Mouse (Mus musculus): ENCODE measurements at regions not wholly inside any gene's neighbourhood (a gene's known extent, or its start where the extent isn't known, plus 50 kb on each side); places are given as distances from the start of the nearest gene placed in this dataset.

DNA sequence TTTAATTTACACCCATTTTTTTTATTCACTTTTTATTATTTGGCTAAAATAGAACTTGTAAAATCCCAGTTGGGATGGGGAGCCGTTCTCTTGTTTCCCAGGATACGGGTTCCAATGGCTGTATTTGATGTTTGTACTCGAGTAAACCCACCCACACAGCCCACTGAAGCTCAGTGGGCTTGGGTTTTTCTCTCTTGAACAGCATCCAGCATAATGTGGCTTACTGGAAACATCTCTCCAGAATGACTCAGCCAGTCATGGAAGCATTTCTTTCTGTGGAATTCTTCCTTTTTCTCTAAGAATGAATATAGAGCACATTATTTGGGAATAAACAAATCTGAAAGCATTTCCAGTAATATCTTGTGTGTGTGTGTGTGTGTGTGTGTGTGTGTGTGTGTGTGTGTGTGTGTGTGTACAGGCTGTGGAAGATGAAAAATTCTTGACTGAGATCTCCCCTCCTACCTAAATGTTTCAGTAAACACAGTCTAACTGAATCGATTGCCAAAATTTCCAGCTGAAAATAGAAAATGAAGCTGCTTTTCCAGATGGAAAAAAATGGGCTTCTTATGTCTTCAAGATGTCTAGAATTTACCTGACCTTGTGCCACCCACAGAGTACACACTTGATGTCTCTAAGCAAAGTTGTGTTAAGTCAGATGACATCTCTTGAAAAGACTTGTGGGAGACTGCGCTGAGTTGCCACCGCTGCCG lies 205.3 kb upstream of the Krr1 start:
- no peak overlapping the region for H3K4me2 ChIP-seq

DNA sequence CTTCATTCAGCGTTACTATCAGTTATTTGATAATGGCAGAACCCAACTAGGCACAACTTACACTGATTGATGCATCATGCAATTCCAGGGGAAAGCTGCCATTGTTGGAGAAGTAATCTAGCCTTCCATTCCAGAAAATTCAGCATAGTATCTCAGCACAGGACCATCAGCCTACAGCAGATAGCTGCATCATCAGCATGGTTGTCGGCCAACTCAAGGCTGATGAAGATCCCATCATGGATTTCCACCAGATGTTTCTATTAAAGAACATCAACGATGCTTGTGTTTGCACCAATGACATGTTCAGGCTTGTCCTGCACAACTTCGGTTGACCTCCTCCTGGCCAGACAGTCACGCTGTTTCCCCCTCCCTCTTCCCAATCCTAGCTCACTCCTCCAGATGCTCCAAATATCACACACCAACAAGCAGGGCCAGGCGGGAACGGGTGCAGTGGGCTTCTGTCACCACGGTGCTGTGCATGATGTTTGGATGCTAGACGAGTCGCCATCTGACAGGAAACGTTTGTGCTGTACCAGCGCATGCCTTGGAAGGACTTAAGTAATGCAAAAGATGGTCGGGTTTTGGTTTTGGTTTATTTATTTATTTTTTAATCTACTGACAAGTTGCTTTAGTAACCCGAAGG lies 204.5 kb upstream of the Krr1 start:
- H3K36me3 ChIP-seq (replicated peaks): no peaks in the 10 kb centered on the region
- H3K4me2 ChIP-seq: no peak overlapping the region
- H3K4me1 ChIP-seq: no peaks in the 10 kb centered on the region
- H3K27me3 ChIP-seq (replicated peaks): no peaks in the 10 kb centered on the region
- no peak overlapping the region for H3K27ac ChIP-seq
- ATAC-seq (replicated peaks): no peak
- H3K4me3 ChIP-seq: no peak overlapping the region
- WGBS: 94% methylated on average over 14 of the region's 14 CpGs
- no peaks in the 10 kb centered on the region for H3K9me3 ChIP-seq
- no peak overlapping the region for H3K9ac ChIP-seq

More for the DNA sequence above, 205.3 kb upstream of the Krr1 start:
- ATAC-seq (replicated peaks): no peak
- Histone ChIP-seq H3K9ac (no peak overlapping the region), H3K4me3 (no peak overlapping the region), H3K36me3 (replicated peaks) (no peaks in the 10 kb centered on the region), H3K9me3 (no peaks in the 10 kb centered on the region), H3K4me1 (no peaks in the 10 kb centered on the region), H3K27me3 (replicated peaks) (no peaks in the 10 kb centered on the region), H3K27ac (no peak overlapping the region)
- 89% methylated on average over 7 of the region's 7 CpGs for WGBS

DNA sequence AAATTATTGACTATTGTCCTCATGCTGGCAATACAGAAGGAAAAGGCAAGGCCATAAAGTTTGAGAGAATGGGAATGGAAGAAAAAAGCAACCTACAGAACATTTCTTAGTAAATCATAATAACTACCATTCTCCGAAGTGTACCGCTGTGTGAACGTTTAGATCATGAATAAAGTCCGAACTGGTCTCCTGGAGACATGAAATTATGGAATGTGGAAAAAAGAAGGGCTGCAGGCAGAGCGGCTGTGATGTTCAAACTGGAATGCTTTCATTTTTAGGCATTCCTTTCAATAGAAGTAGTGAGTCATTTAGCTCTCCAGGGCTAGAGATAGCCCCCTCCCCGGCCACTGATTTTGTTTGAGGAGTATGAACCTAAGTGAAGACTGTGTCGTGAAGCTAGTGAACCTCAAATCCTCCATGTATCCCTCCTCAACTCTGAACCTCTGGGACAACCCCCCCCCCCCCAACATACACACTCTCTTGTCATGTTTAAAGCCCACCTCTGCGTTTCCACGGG lies 202.9 kb upstream of the Krr1 start:
- Histone ChIP-seq H3K36me3 (replicated peaks) (no peaks in the 10 kb centered on the region), H3K4me2 (no peak overlapping the region), H3K27me3 (replicated peaks) (no peaks in the 10 kb centered on the region), H3K27ac (no peak overlapping the region), H3K4me1 (no peaks in the 10 kb centered on the region), H3K9ac (no peak overlapping the region), H3K4me3 (no peak overlapping the region), H3K9me3 (no peaks in the 10 kb centered on the region)
- WGBS: 83% methylated on average over 9 of the region's 9 CpGs
- ATAC-seq (replicated peaks): no peak

DNA sequence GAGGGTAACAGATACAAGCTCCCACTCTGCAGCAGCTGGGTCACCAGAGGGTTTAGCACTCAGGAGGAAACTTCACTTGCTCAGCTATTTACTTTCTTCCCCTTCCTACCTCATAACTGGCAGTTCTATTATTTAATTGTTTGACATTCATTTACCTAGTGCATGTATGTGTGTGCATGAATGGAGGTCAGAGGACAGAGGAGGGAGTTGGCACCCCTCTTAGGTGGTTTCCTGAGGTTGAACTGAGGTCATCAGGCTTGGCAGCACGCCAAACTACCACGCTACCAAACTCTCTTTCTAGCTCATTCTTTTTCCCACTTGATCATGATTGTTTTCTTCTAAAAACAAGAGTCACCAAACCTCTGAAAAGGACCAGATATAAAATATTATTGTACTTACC lies 202.4 kb upstream of the Krr1 start:
- H3K9ac ChIP-seq: no peak overlapping the region
- WGBS: 79% methylated on average over 2 of the region's 2 CpGs
- no peak overlapping the region for H3K4me3 ChIP-seq
- ATAC-seq (replicated peaks): no peak
- H3K27me3 ChIP-seq (replicated peaks): no peaks in the 10 kb centered on the region
- no peak overlapping the region for H3K4me2 ChIP-seq
- H3K9me3 ChIP-seq: no peaks in the 10 kb centered on the region
- H3K36me3 ChIP-seq (replicated peaks): no peaks in the 10 kb centered on the region
- no peak overlapping the region for H3K27ac ChIP-seq
- no peaks in the 10 kb centered on the region for H3K4me1 ChIP-seq

DNA sequence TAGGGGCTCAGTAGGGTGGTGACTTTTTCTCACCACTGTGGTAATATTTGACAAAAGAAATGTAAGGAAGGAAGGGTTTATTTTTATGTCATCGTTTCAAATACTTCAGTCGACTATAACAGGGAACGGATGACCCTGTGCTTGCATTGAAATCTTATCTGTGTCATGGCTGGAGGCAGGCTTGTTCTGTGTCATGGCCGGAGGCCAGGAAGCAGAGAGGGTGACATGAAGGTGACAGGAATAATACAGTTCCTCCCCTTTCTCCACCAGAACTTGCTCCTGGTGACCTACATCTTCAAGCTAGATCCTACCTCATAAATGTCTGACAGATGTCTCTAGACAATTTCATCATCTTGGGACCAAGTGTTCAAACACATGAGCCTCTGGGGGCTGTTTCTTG lies 201.5 kb upstream of the Krr1 start:
- H3K36me3 ChIP-seq (replicated peaks): no peaks in the 10 kb centered on the region
- no peak for ATAC-seq (replicated peaks)
- H3K27me3 ChIP-seq (replicated peaks): no peaks in the 10 kb centered on the region
- H3K4me2 ChIP-seq: no peak overlapping the region
- WGBS: 91% methylated on average over 4 of the region's 4 CpGs
- no peaks in the 10 kb centered on the region for H3K9me3 ChIP-seq
- H3K4me1 ChIP-seq: no peaks in the 10 kb centered on the region
- H3K27ac ChIP-seq: no peak overlapping the region
- H3K4me3 ChIP-seq: no peak overlapping the region
- H3K9ac ChIP-seq: no peak overlapping the region

DNA sequence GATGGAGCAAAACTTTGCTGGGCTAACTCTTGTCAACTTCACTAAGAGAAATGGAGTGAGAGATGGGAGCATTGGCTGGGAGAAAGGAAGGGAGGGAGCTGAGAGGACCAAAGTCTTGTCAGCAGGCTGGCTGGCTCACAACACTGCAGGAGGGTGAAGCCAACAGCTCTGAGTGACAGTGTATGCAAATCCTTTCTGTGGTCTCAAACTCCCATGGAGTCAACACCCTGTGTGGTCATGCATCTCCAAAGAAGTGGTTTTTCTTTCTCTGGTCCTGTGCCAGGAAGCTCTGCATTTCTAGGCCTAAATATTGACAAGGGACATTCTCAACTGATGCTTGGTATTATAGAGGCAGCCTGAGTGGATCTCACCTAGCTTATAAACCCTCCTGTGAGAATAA lies 194.9 kb upstream of the Krr1 start:
- Histone ChIP-seq H3K4me2 (no peak overlapping the region), H3K4me3 (no peak overlapping the region), H3K27ac (no peak overlapping the region), H3K4me1 (no peaks in the 10 kb centered on the region), H3K36me3 (replicated peaks) (no peaks in the 10 kb centered on the region), H3K9me3 (no peaks in the 10 kb centered on the region), H3K9ac (no peak overlapping the region), H3K27me3 (replicated peaks) (no peaks in the 10 kb centered on the region)
- no peak for ATAC-seq (replicated peaks)

DNA sequence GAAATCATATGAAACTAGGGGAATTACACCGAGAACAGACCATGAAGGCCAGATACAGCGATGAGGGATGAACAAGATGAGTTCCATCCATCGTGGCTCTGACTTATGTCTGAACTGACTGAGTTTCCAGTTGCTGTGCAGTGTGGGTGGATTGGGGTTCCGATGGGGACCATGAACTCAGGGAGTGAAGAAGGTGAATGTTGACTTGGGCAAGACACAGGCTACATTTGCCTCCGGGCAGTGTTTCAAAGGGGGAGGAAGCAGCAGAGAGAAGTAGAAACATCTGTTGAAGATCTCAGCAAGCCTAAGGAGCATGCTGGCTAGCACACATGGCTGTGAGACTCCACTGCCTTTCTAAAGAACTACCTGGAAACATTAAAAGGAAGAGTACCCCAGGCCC lies 194.4 kb upstream of the Krr1 start:
- H3K9ac ChIP-seq: no peak overlapping the region
- ATAC-seq (replicated peaks): no peak
- H3K4me2 ChIP-seq: no peak overlapping the region
- H3K4me3 ChIP-seq: no peak overlapping the region
- H3K9me3 ChIP-seq: no peaks in the 10 kb centered on the region
- no peaks in the 10 kb centered on the region for H3K4me1 ChIP-seq
- no peaks in the 10 kb centered on the region for H3K36me3 ChIP-seq (replicated peaks)
- no peaks in the 10 kb centered on the region for H3K27me3 ChIP-seq (replicated peaks)
- 94% methylated on average over 5 of the region's 5 CpGs for WGBS
- H3K27ac ChIP-seq: no peak overlapping the region

DNA sequence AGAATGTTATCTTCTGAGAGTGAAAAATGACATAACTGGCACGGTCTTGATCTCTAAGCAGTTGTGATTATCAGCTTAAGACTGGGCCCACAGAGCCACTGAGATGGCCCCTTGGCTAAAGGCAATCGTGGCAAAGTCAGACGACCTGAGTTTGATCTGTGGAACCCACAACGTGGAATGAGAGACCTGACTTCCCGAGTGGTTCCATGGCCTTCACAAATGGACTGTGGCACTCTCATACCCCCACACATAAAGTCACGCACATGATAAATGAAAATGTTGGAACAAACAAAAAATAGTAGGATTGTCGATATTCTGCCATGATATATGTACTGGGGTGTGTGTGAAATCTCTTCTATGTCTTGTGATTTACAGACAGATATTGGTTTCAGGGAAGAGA lies 192.5 kb upstream of the Krr1 start:
- no peak for ATAC-seq (replicated peaks)
- no peaks in the 10 kb centered on the region for H3K36me3 ChIP-seq (replicated peaks)
- no peak overlapping the region for H3K4me3 ChIP-seq
- H3K9ac ChIP-seq: no peak overlapping the region
- no peaks in the 10 kb centered on the region for H3K9me3 ChIP-seq
- no peaks in the 10 kb centered on the region for H3K4me1 ChIP-seq
- no peak overlapping the region for H3K4me2 ChIP-seq
- H3K27me3 ChIP-seq (replicated peaks): no peaks in the 10 kb centered on the region
- 94% methylated on average over 7 of the region's 7 CpGs for WGBS
- H3K27ac ChIP-seq: no peak overlapping the region

DNA sequence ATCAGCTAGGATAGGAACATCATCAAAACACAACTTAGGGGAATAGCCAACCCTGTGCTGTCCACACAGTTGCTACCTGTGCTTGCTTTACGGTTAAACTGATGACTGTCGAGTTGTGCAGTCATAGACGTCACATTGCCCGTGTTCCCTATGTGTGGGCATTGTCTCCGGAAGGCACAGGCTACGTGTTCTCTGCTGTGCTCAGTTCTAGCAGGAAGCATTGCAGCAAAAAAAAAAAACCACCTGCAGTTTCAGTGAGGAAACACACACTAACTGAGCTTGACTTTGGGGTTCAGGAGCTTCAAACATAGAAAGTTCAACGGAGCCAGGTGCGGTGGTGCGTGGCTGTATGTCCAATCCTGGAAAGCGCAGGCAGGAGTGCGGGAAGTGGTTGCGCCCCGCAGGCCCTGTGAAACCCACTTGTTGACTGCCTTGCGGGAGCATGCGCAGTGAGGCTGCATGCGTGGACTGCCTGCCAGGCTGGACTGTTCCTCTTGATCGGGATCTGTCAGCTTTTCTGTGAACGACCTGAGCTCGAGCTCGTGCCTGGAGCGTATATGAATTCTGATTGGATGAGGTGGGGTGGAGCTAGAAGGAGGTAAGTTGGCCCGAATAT lies 190.2 kb upstream of the Krr1 start:
- H3K27me3 ChIP-seq (replicated peaks): no peaks in the 10 kb centered on the region
- no peak for ATAC-seq (replicated peaks)
- WGBS: 87% methylated on average over 22 of the region's 22 CpGs
- no peaks in the 10 kb centered on the region for H3K36me3 ChIP-seq (replicated peaks)
- H3K4me1 ChIP-seq: 0 out of 2 replicates have a peak, but pooled peaks cover 4% of the 10 kb centered on the region
- H3K9ac ChIP-seq: no peak overlapping the region
- no peak overlapping the region for H3K4me2 ChIP-seq
- no peak overlapping the region for H3K27ac ChIP-seq
- no peak overlapping the region for H3K4me3 ChIP-seq
- H3K9me3 ChIP-seq: no peaks in the 10 kb centered on the region

DNA sequence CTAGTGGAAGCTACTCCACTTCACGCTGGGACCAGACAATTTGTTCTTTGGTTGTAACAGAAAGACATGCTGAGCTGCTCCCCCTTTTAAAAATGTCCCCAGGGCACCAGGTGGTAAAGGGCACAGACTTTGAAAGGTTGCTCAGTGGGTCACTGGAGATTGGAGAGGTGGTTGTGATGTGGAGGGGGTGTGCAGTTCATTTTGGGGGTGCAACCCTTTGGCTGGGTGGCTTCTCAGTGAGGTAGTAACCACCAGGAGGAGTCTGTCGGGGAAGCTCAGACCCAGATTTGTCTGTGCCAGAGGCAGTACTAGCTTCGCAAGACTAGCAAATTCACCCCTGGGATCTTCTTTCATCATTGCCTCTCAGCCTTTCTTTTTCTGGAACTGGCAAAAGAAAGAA lies 189.0 kb upstream of the Krr1 start:
- H3K4me3 ChIP-seq: no peak overlapping the region
- H3K9me3 ChIP-seq: no peaks in the 10 kb centered on the region
- 0 out of 2 replicates have a peak, but pooled peaks cover 6% of the 10 kb centered on the region for H3K4me1 ChIP-seq
- ATAC-seq (replicated peaks): no peak
- WGBS: 63% methylated on average over 3 of the region's 3 CpGs
- no peaks in the 10 kb centered on the region for H3K27me3 ChIP-seq (replicated peaks)
- H3K4me2 ChIP-seq: no peak overlapping the region
- no peaks in the 10 kb centered on the region for H3K36me3 ChIP-seq (replicated peaks)
- no peak overlapping the region for H3K27ac ChIP-seq
- H3K9ac ChIP-seq: no peak overlapping the region

DNA sequence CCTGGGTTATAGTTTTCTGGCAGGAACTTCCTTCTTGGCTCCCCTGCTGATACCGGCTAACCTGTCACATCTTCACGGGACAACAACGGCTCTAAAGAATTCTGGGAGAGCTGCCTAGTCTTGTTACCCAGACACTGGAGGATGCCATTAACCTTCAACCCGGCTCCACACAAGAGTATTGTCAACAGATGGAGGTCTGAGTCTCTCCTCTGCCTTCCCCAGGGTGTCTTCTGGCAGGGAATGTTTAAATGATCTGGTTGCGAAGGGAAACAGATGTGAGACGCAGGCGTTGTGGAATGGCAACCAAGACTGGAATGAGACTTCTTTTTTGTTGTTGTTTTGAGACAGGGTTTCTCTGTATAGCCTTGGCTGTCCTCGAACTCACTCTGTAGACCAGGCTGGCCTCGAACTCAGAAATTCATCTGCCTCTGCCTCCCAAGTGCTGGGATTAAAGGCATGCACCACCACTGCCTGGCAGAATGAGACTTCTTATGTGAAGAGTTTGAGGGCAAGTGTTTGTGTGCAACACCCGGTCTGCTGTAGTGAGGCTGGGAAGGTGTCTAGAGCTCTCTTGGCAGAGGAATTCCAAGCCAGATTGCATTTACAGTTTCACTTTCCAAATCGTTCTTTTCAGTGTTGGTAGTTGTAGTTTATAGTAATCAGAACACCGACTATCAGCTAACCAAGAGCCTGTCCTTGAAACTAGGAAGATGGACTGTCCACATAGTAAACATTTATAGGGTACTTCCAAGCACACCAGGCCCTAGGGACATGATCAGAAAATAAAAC lies 188.2 kb upstream of the Krr1 start:
- Histone ChIP-seq H3K27ac (no peak overlapping the region), H3K4me3 (no peak overlapping the region), H3K27me3 (replicated peaks) (no peaks in the 10 kb centered on the region), H3K4me1 (0 out of 2 replicates have a peak, but pooled peaks cover 6% of the 10 kb centered on the region), H3K36me3 (replicated peaks) (no peaks in the 10 kb centered on the region), H3K4me2 (no peak overlapping the region), H3K9ac (no peak overlapping the region), H3K9me3 (no peaks in the 10 kb centered on the region)
- WGBS: 79% methylated on average over 12 of the region's 12 CpGs
- ATAC-seq (replicated peaks): no peak

DNA sequence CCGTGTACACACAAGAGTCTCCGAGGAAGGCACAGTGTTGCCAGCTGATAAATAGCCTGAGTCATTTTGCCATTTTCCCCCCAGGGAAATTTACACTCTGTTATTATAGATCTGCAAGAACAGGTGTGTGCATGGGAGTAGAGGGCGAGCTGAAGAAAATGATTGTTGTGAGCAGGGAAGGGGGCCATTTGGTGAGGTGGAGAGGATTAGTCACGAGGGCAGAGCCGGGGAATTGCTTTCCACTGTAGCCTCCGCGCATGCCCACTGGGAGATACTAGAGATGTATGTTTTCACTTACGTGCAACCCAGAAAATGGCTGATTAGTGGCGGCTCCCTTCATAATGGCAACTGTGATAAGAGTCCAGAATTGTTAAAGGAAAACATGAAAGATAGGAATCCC lies 185.3 kb upstream of the Krr1 start:
- 48% methylated on average over 9 of the region's 9 CpGs for WGBS
- peak overlapping the region; percentile 46 for H3K27ac ChIP-seq
- H3K4me2 ChIP-seq: no peak overlapping the region

More for the DNA sequence above, 185.3 kb upstream of the Krr1 start:
- Histone ChIP-seq H3K36me3 (replicated peaks) (no peaks in the 10 kb centered on the region), H3K4me1 (0 out of 2 replicates have a peak, but pooled peaks cover 6% of the 10 kb centered on the region), H3K27me3 (replicated peaks) (no peaks in the 10 kb centered on the region), H3K9me3 (no peaks in the 10 kb centered on the region), H3K9ac (no peak overlapping the region), H3K4me3 (no peak overlapping the region)
- ATAC-seq (replicated peaks): peak; percentile 77
